Mouse (Mus musculus) thymus, adult 18-20 months (tissue): ENCODE data around the gene Zfp867.

Experiments used
- DNase-seq, 2 experiments: peaks; one replicate each; pipeline ENCODE4 v3.0.0; 2022; ENCODE audit warnings: mixed read lengths in 2 of 2

Zfp867 gene

DNA sequence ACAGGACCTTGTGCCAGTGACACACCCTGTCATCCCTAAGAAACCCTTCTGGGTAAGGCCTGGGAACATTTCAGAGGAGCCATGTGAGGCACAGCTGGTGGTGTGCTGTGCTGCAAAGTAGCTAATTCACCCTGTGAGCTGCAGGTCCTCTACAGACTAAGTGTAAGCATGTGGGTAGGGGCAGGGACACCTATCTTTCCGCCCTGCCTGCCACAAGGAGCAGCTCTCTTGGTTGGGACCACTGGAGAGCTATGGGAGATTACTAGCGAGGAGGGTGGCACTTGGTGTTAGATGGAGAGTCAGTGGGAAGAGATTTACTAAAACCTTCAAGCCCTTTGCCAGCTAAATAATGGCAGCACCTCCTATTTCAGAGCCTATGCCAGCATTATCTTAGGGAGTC lies 15.4 kb downstream of the Zfp867 start:
- no peak for DNase-seq

DNA sequence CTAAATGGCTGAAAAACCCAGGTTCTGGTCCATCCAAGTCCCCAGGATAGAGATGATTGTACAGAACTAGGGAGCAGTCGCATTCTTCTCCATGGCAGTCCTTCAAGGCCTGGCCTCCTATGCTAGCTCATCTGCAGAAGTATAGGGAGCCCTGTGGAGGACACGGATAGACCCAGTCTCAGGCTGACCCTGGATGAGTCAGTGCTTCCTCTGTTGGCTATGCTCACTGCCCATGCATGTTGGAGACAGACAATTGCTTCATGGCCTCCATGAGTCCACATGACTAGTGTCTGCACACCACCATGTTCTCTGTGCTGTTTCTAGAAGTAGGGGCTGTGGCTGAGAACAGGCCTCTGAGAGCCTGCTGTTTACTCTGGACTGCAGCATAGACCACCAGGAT lies 15.9 kb downstream of the Zfp867 start:
- DNase-seq: no peak

DNA sequence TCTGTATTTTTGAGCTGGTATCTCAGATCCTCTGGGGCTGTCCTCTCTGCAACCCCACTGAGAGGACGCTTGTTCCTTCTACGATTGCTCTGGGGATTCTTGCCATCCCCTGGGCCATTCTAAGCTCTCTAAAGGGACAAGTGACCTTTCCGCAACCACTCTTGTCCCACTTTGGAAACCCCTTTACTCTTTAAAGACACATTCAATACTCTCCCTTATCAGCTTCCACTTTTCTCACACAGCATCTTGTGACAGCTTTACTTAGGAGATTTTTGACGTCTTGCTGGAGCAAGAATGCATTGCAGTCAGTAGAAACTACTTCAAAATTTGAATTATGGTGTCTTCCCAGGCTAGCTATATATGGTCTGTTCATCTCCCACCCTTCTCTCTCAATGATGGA lies 21.2 kb downstream of the Zfp867 start, which contains the start of gene Snap47:
Gene Snap47, minus strand, starts transcription at position 101 of the 400 bp plus-strand sequence.
- DNase-seq: no peak

DNA sequence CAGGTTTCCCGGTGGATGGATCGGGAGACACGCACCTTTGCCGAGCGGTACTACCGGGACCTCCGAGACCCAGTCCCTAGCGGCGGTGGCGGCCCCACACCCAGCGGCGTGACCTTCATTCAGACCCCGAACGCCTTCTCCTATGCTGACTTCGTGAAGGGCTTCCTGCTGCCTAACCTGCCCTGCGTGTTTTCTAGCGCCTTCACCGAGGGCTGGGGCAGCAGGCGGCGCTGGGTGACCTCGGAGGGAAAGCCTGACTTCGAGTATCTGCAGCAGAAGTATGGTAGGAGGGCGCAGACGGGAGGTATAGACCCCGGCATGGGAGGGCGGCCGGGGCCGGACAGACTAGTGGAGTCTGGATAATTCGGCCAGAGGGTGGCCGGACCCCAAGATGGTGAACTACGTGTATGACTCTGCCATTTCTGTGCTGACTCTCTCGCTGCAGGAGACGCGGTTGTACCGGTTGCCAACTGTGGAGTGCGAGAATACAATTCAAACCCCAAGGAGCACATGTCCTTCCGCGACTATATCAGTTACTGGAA lies 22.0 kb downstream of the Zfp867 start:
- peak; percentile 50 to 60 for DNase-seq

- peak; percentile 78 to 85 for DNase-seq
These were observed 22.5 kb downstream of the Zfp867 start, which contains the start of gene Jmjd4 for GRCm38 (mm10) chr11:59449741-59450229. Jmjd4 (plus strand) TSS chr11:59450045.

DNA sequence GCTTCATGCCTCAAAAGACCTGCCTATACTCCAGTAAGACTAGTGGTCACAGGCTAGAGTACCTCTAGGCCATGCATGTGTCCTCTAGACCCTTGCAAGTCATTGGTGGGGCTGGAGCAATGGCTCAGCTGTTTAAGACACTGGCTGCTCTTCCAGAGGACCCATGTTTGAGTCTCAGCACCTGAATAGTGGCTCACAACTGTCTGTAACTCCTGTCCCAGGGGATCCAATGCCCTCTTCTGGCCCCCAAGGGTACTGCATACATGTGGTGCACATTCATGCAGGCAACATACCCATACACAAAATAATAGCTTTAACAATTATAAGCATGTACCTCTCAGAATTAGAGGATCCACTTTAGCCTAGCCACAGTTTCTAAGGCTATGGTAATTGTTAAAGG lies 29.2 kb downstream of the Zfp867 start:
- no peak for DNase-seq

DNA sequence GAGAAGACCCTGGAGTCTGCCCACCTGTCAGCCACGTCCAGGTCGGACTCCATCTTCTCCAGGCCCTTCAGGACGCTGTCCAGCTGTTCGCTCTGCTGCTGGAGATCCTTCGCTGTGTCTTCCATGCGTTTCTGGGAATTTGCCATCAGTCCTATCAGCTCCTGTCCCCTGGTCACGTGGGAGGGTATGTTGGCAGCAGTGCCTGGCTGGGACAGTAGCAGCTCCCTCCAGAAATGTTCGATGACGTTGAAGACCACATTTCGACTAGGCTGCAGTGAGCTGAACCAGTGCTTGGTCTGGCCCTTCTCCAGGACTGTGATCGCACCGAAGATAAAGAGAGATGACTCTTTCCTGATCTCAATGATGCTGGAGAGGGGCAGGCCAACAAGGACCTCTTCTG lies 34.3 kb downstream of the Zfp867 start:
- no peak for DNase-seq

DNA sequence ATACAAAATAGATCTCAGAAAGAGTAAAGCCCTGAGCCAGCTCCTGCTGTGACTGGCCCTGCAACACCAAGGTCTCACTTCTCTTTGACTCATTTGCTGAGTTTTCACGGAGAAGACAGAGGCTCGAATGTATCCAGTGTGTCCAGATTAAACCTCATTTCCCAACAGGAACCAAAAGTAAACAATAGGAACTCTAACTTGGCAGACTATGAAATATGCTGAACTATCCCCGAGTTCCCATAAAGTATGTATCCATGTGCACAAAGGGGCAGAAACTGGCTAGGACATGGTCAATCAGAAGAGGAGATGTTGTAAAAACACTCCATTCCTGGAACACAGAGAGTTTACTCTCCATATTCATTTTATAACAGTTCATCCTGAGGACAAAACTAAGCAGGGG lies 40.0 kb downstream of the Zfp867 start:
- no peak for DNase-seq

DNA sequence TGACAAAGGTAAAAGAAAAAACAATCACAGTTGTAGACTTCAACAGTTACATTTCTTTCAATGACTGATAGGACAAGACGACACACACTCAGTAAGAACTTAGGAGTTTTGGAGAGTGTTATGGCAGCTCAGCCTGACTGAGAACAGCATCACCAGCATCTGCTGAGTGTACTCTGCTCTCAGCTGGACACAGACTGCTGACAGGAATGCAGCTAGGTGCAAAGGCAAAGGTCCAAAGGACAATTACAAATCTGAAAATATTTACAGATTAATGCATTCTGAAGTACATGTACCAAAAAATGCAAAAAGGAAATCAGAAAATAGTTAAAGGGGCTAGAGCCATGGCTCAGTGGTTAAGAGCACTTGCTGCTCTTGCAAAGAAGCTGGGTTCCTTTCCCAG lies 42.3 kb downstream of the Zfp867 start:
- no peak for DNase-seq

DNA sequence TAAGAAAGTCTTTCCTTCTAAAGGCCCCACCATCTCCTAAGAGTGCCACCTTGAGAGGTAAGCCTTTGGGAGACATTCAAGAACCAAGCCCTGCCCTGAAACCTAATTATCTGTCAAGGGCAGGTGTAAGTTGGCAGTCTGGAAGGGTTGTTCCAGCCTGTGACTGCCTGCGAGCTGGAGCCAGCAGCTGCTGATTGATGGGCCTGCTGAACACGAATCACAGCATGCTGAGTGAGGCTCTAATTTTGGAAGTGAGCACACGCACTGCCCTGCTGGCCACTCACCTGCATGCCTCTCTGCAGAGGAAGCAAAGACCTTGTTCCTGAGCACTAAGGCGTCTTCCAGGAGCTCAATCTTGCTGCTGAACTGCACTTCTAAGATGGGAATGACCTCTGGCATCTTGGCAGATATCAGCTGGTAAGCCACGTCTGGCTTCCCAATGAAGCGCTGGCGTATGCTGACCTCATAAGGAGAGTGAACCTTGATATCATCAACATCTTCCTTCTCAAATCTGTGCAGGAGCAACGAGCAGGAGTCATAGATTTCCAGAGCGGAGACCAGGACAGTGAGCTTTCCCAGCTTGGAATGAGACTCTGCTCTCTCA lies 44.1 kb downstream of the Zfp867 start:
- no peak for DNase-seq

- peak; percentile 57 to 73 for DNase-seq
These were observed 46.6 kb downstream of the Zfp867 start for GRCm38 (mm10) chr11:59425671-59426101.

GRCm38 (mm10) chr11:59423010-59423588 lies 49.2 kb downstream of the Zfp867 start:
- no peak for DNase-seq

DNA sequence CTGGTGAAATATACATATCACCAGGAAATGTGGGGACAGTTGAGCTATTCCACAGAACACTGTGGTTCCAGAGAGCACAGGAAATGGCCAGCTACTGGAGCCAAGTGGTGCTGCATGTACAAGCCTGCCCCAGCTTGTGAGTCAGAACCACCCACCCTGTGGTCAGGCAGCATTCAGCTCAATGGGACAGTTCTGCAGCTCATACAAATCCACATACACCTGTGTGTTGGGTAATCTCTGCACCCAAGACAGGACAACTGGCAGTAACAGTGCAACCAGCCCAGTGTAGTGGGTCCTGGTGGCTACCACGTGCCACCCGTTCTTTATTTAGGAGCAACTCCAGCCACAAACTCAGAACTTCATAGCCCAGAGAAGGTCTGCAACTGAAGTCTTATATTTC lies 50.3 kb downstream of the Zfp867 start:
- DNase-seq: no peak

GRCm38 (mm10) chr11:59421436-59421835 lies 50.8 kb downstream of the Zfp867 start:
- DNase-seq: no peak

- no peak for DNase-seq
These were observed 53.6 kb downstream of the Zfp867 start for GRCm38 (mm10) chr11:59418708-59419107.

DNA sequence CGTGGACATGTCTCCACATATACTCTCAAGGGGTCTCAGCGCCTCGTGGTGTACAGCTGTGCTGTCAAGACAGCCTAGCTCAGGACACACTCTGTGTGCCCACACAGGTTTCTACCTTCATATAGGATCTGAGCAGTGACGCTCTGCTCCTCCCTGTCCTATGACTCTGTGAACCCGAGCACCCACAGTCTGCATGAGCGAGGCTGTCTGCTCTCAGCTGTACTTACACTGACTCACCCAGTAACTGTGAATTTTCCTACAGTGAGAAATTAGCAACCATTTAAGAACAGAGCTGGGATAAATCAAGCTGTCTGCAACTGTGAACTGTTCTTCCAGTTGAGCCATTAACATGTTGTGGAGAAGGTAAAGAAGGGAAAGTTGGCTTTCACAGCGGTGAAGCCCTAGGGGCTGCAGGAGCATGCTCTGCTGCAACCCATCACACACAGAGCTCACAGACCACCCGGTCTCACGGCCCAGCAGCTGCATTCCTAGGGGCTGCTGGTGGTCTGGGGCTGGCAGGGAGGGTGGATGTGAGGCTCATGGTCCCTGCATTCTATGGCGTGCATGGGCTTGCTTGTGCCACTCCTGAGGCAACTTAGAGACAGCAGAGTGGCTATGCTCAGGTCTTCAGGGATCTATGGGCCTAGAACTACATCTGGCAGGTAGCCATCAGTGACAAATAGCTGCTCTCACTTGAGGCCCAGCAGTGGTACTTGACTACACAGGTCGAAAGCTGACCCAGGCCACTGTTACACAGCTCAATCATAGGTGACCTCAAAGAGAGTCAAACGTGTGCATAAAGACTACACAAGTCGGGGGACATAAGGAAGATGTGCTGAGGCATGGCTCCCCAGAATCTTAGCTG lies 59.0 kb downstream of the Zfp867 start:
- DNase-seq: no peak

DNA sequence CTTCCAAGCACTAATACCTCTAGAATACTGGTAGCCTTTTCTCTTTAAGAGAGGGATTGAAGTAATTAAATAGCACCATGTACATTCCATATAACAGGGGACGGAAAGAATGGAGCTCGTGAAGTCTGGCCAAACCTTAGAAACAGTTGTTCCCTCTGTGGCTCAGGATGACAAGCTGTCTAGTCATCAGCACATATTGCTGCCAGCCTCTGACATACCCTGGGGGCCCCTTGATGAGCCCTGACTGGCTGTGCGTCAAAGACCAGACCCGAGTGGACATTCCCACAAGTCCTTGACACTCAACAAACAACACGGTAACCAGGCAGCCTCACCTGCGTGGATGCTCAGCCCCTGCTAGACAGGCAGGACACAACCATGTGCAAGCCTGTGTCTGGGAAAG lies 60.2 kb downstream of the Zfp867 start:
- DNase-seq: no peak
